Mouse (Mus musculus) limb, embryonic 11.5 days (tissue): ENCODE data around the gene Cd209a. TPM values are rescaled to one million over a fixed set of nuclear protein-coding genes. Genes with fewer than 3 reads are reported as not detected.

Source experiments
- ATAC-seq: fragments of 200-750 bp; cut with Nextera tagmentation; 2 replicates; pipeline ENCODE4 v1.8.0; 2017; ENCODE audit warnings: low read depth; ENCODE audit not compliant: insufficient number of reproducible peaks, low FRiP score, low TSS enrichment
- DNase-seq: peaks from one replicate; pipeline ENCODE4 v3.0.0-alpha.2; 2015; ENCODE audit warnings: low spot score
- H3K27ac ChIP-seq: fragments of 300-500 bp; sonication (generic); replicated peaks from 2 replicates; pipeline ENCODE4 v1.5.1; 2014; ENCODE audit warnings: low read depth, mild to moderate bottlenecking, low read length
- H3K27me3 ChIP-seq: fragments of 300-500 bp; sonication (generic); 2 replicates; pipeline ENCODE4 v1.6.1; 2014; ENCODE audit warnings: mild to moderate bottlenecking, low read length, mixed read lengths; ENCODE audit not compliant: control insufficient read depth, insufficient read depth
- H3K36me3 ChIP-seq: fragments of 300-500 bp; sonication (generic); 2 replicates; pipeline ENCODE4 v1.6.1; 2014; ENCODE audit warnings: mild to moderate bottlenecking, low read length, moderate library complexity, mixed read lengths; ENCODE audit not compliant: control insufficient read depth, insufficient read depth
- H3K4me1 ChIP-seq: fragments of 300-500 bp; sonication (generic); 2 replicates; pipeline ENCODE4 v1.6.1; 2014; ENCODE audit warnings: low read length, mixed read lengths; ENCODE audit not compliant: control insufficient read depth, insufficient read depth
- H3K4me2 ChIP-seq: fragments of 300-500 bp; sonication (generic); 2 replicates; pipeline ENCODE4 v1.6.1; 2014; ENCODE audit warnings: low read depth, mild to moderate bottlenecking, moderate library complexity; ENCODE audit not compliant: severe bottlenecking
- H3K4me3 ChIP-seq: fragments of 300-500 bp; sonication (generic); 2 replicates; pipeline ENCODE4 v1.5.1; 2014; ENCODE audit warnings: low read depth, low read length
- H3K9ac ChIP-seq: fragments of 300-500 bp; sonication (generic); 2 replicates; pipeline ENCODE4 v1.6.1; 2014; ENCODE audit warnings: mild to moderate bottlenecking, low read length
- H3K9me3 ChIP-seq: fragments of 300-500 bp; sonication (generic); 2 replicates; pipeline ENCODE4 v1.6.1; 2016; ENCODE audit warnings: low read length; ENCODE audit not compliant: control insufficient read depth
- WGBS: fragments of 180-500 bp; shearing (Covaris S2); extraction: QIAGEN DNeasy Blood & Tissue Kit; methylation state at CpG from one replicate; pipeline ENCODE4 v1.1.7; 2014; 5-methylcytosine and 5-hydroxymethylcytosine counted together
- polyA plus RNA-seq: library from polyadenylated mRNA; unstranded; fragments of >200 nt; fragmentation: Nextera tagmentation; extraction: Ambion mirVana; gene quantifications from 2 replicates; pipeline ENCODE4 v1.2.1, GENCODE M21; 2014

Cd209a gene
- polyA plus RNA-seq, 1 experiment from 2014 or later, result not detected

- WGBS, result 86% methylated on average over 12 of the region's 12 CpGs
- H3K9ac ChIP-seq, result no peak overlapping the region
- H3K36me3 ChIP-seq, result no peaks in the 10 kb centered on the region
- no peaks in the 10 kb centered on the region for H3K4me1 ChIP-seq
- H3K4me3 ChIP-seq, result no peak overlapping the region
- H3K27ac ChIP-seq, result no peak overlapping the region
- H3K9me3 ChIP-seq, result no peaks in the 10 kb centered on the region
- DNase-seq (no peak), ATAC-seq (no peak)
- H3K27me3 ChIP-seq, result no peaks in the 10 kb centered on the region
- H3K4me2 ChIP-seq, result no peak overlapping the region
These were observed 31.3 kb downstream of the Cd209a start for GRCm38 (mm10) chr8:3717321-3717954.

- Histone ChIP-seq H3K9ac (no peak overlapping the region), H3K9me3 (no peaks in the 10 kb centered on the region), H3K4me2 (no peak overlapping the region), H3K27ac (no peak overlapping the region), H3K36me3 (no peaks in the 10 kb centered on the region), H3K4me3 (no peak overlapping the region), H3K27me3 (no peaks in the 10 kb centered on the region), H3K4me1 (no peaks in the 10 kb centered on the region)
- WGBS, result 72% methylated on average over 2 of the region's 2 CpGs
- no peak for DNase-seq
- ATAC-seq, result no peak
These were observed 37.1 kb downstream of the Cd209a start for GRCm38 (mm10) chr8:3711646-3712045.

- H3K36me3 ChIP-seq, result no peaks in the 10 kb centered on the region
- 79% methylated on average over 3 of the region's 3 CpGs for WGBS
- H3K27ac ChIP-seq, result no peak overlapping the region
- no peaks in the 10 kb centered on the region for H3K9me3 ChIP-seq
- H3K4me2 ChIP-seq, result no peak overlapping the region
- DNase-seq (no peak), ATAC-seq (no peak)
- H3K27me3 ChIP-seq, result no peaks in the 10 kb centered on the region
- no peaks in the 10 kb centered on the region for H3K4me1 ChIP-seq
- H3K4me3 ChIP-seq, result no peak overlapping the region
- H3K9ac ChIP-seq, result no peak overlapping the region
These were observed 38.5 kb downstream of the Cd209a start for GRCm38 (mm10) chr8:3710312-3710711.

- Histone ChIP-seq H3K9ac (no peak overlapping the region), H3K27me3 (no peaks in the 10 kb centered on the region), H3K4me1 (no peaks in the 10 kb centered on the region), H3K4me3 (no peak overlapping the region), H3K9me3 (no peaks in the 10 kb centered on the region), H3K27ac (no peak overlapping the region), H3K4me2 (no peak overlapping the region), H3K36me3 (no peaks in the 10 kb centered on the region)
- ATAC-seq (no peak), DNase-seq (no peak)
- WGBS, result 72% methylated on average over 7 of the region's 7 CpGs
These were observed 41.2 kb downstream of the Cd209a start for GRCm38 (mm10) chr8:3707611-3708010.

GRCm38 (mm10) chr8:3705711-3706110, 43.1 kb downstream of the Cd209a start:
- no peaks in the 10 kb centered on the region for H3K9me3 ChIP-seq
- no peak overlapping the region for H3K4me2 ChIP-seq
- H3K4me1 ChIP-seq, result no peaks in the 10 kb centered on the region
- no peak overlapping the region for H3K4me3 ChIP-seq
- no peak overlapping the region for H3K9ac ChIP-seq
- no peaks in the 10 kb centered on the region for H3K36me3 ChIP-seq
- no peak overlapping the region for H3K27ac ChIP-seq
- no peaks in the 10 kb centered on the region for H3K27me3 ChIP-seq
- 58% methylated on average over 4 of the region's 4 CpGs for WGBS
- ATAC-seq (no peak), DNase-seq (no peak)

- Histone ChIP-seq H3K4me3 (no peak overlapping the region), H3K27me3 (no peaks in the 10 kb centered on the region), H3K27ac (no peak overlapping the region), H3K9me3 (no peaks in the 10 kb centered on the region), H3K36me3 (no peaks in the 10 kb centered on the region), H3K9ac (no peak overlapping the region), H3K4me2 (no peak overlapping the region), H3K4me1 (no peaks in the 10 kb centered on the region)
- DNase-seq (no peak), ATAC-seq (no peak; the same call in 1 of the 2 replicates)
- 94% methylated on average over 1 of the region's 1 CpGs for WGBS
These were observed 47.3 kb downstream of the Cd209a start for GRCm38 (mm10) chr8:3701491-3701890.

- no peak within 1 kb of the TSS for H3K9ac ChIP-seq
- DNase-seq (no peak), ATAC-seq (no peak)
- no peaks in the 10 kb centered on the region for H3K4me1 ChIP-seq
- no peak within 1 kb of the TSS for H3K27ac ChIP-seq
- no peak within 1 kb of the TSS for H3K4me2 ChIP-seq
- H3K36me3 ChIP-seq, result no peaks in the 10 kb centered on the region
- no peak within 1 kb of the TSS for H3K4me3 ChIP-seq
- WGBS, result 78% methylated on average over 3 of the region's 3 CpGs
- no peaks in the 10 kb centered on the region for H3K9me3 ChIP-seq
- no peaks in the 10 kb centered on the region for H3K27me3 ChIP-seq
These were observed 54.7 kb downstream of the Cd209a start, which contains the start of gene Fcer2a for GRCm38 (mm10) chr8:3694121-3694520. Gene Fcer2a, minus strand, starts transcription at chr8:3694175.
